Mouse (Mus musculus) stomach, postnatal 0 days (tissue): ENCODE data around the gene Etfbkmt.

Experiments
- CTCF ChIP-seq: IDR thresholded peaks from 2 replicates; pipeline ENCODE4 v1.5.1; 2016; ENCODE audit warnings: antibody characterized with exemption, low read depth, mild to moderate bottlenecking, moderate library complexity
- EP300 ChIP-seq: optimal IDR thresholded peaks from 2 replicates; pipeline ENCODE3; 2016; ENCODE audit warnings: antibody characterized with exemption

- no peak for TF ChIP-seq CTCF
- no peak for TF ChIP-seq EP300
These were observed 32.0 kb upstream of the Etfbkmt start for GRCm38 (mm10) chr6:149107615-149108014.
